Mouse (Mus musculus): ENCODE data around the gene Inhbe. TPM values are rescaled to one million over a fixed set of nuclear protein-coding genes. Genes with fewer than 3 reads are reported as not detected.
A peak's percentile ranks its signal among the peaks of the same experiment; 100 is the strongest.

Inhbe gene
- not detected for total RNA-seq (2022)

DNA sequence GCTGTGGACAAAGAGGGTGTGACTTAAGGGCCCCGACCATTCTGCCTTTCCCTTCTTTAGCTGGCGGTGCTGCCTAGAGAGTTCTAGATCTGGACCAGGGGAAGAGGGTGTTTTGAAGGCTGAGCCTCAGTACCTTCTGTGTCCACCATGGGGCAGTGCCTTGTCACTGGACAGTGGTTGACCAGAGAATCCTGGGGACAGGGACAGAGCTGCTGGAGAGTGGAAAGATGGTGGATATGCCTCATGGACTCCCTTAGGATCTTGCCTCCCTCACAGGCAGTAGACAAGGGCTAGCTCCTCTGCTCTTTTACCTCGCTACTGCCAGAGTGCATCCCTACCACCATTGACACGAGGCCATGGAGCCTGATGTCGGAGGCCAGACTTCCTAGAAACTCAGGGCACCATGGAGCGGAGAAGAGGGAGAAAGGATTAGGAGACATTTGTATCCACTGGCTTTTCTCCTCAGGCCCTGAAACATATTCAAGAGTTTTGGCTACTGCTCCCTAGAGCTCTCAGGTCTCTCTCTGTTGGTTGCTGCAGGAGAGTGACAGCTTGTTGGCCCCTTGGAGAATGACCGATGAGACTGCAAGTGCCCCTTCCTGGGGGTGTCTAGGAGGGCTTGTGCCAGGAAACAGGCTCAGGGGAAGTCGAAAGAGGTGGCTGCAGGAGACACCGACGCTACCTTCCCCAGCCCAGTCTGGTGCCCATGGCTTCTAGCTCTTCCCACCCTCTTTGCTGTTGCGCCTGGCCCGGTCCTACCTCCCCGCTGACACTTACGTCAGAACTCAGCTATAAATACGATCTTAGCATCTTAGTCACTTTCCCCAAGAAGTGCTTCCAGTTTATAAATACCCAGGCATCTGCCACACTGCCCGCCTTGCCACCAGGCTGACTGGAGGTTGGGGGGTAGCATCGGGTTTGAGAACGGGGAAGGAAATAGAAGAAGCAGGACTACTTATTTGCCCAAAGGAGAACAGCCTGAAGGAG is at the start of gene Inhbe:
Gene Inhbe (minus strand): TSS at position 503 of the 987 bp plus-strand sequence.
- DNase-seq (ENCODE audit: low spot score in 2 of 2) = peak in 1 of 2 experiments; percentile 41

- DNase-seq (ENCODE audit: low spot score in 2 of 2) = no peak
Observed at GRCm38 (mm10) chr10:127391774-127392173, 37.6 kb upstream of the Inhbe start.

DNA sequence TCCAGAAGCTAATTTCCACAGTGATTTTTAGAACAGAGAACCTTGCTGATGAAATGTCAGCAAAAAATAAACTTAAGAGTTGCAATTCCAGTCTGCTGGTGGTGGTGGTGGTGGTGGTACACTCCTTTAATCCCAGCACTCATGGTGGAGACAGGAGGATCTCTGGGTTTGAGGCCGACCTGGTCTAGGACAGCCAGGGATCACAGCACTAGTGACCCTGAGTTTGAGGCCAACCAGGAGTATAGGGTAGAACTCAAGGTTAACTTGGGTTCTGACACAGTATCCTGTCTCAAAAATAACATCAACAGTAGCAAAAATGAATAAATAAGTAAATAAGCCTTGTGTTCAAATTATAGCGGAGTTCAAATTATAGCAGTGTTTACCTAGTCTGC is 27.5 kb upstream of the Inhbe start:
- no peak for DNase-seq (ENCODE audit: low spot score in 2 of 2)

GRCm38 (mm10) chr10:127380767-127381742 is 26.8 kb upstream of the Inhbe start:
- peak; percentile 22 to 51 for DNase-seq (ENCODE audit: low spot score in 2 of 2)

GRCm38 (mm10) chr10:127380251-127380691 is 26.1 kb upstream of the Inhbe start, which contains the start of gene R3hdm2:
Gene R3hdm2 (plus strand): TSS chr10:127380327.
- DNase-seq (ENCODE audit: low spot score in 2 of 2) = peak; percentile 84 to 88

GRCm38 (mm10) chr10:127379654-127380053 is 25.4 kb upstream of the Inhbe start:
- no peak for DNase-seq (ENCODE audit: low spot score in 2 of 2)

DNA sequence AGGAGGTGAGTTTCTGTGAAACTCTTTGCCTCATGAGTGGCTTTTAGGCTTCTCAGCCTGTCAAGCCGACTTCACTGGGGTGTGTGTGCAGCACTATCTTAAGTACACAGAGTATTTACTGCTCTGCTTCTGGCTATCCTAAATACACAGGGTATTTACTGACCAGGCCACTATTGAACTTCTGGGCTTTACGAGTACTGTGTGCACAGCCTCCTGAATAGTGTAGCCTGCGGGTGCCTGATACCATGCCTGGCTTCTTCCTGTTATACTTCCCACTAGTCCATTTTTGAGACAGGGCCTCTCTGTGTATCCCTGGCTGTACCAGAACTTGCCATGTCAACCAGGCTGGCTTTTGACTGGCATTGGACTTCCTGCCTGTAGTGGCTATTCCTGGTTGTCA is 23.5 kb upstream of the Inhbe start:
- no peak for DNase-seq (ENCODE audit: low spot score in 2 of 2)

DNA sequence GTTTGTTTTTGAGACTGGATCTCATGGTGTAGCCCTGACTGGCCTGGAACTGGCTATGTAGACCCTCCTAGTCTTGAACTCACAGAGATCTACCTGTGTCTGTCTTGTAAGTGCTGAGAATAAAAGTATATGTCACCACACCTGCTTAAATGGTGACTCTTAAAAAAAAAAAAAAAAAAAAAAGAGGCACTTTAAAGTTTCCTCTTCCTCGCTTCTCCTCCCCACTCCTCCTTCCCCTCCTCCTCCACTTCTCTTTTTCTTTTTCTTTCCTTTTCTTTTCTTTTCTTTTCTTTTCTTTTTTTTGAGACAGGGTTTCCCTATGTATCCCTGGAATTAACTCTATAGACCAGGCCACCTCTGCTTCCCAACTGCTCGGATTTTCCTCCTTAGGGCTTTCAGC is 16.8 kb upstream of the Inhbe start:
- DNase-seq (ENCODE audit: low spot score in 2 of 2) = no peak

GRCm38 (mm10) chr10:127369834-127370820 is 15.9 kb upstream of the Inhbe start, which contains the start of gene Inhbc:
Gene Inhbc (minus strand): TSS chr10:127370431.
- DNase-seq (ENCODE audit: low spot score in 2 of 2) = no peak

DNA sequence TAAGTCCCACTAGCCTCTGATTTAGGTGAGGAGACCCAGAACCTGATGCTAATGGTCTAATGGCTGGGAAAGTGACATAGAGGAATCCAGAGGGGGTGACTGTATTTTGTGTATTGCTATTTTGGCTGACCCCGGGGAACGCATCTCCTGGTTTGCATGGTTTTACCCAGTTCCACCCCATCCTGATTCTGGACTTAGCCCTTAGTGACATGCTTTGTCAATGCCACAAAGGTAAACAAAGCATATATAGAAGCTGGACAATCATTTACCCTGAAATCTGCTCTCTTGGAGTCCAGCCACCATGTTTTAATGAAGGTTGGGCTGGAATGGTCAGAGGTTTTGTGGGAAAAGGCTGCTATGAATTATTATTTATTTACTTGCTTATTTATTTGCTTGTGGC is 14.1 kb upstream of the Inhbe start:
- DNase-seq (ENCODE audit: low spot score in 2 of 2) = no peak

DNA sequence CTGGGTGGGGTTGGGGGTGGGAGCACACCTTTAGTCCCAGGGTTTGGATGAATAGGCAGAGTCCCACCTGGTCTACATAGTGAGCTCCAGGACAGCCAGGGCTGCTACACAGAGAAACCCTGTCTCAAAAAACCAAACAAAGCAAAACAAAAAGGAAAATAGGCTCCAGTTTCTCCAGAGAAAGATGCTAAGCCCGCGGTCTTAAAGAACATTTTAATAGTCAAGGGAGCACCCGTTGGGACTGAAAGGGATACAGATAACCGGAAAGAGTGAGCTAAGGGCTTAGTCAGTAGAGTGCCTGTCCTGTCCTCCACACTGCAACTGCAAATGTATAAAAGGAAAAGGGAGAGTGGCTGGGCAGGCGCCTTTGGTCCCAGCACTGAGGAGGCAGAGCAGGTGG is 12.9 kb upstream of the Inhbe start:
- no peak for DNase-seq (ENCODE audit: low spot score in 2 of 2)

DNA sequence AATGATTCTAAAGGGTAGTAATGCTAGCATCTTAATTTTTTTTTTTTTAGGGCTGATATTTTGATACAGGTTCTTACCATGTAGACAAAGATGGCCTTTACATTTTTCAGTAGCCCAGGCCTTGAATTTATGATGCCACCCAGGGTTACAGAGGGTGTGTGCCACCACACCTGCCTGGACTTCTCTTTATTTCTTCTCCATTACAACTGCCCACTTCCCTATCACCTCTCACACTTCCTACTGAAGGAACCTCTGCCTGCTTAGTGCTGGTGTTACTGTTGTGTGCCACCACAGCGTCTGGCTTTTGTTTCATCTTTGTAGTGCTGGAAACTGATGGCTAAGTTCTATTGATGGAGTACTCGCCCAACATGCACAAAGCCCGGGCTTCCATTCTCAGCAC is 6.5 kb upstream of the Inhbe start:
- DNase-seq (ENCODE audit: low spot score in 2 of 2) = no peak

- DNase-seq (ENCODE audit: low spot score in 2 of 2) = no peak
Observed at GRCm38 (mm10) chr10:127355336-127355735, 1.1 kb upstream of the Inhbe start.

DNA sequence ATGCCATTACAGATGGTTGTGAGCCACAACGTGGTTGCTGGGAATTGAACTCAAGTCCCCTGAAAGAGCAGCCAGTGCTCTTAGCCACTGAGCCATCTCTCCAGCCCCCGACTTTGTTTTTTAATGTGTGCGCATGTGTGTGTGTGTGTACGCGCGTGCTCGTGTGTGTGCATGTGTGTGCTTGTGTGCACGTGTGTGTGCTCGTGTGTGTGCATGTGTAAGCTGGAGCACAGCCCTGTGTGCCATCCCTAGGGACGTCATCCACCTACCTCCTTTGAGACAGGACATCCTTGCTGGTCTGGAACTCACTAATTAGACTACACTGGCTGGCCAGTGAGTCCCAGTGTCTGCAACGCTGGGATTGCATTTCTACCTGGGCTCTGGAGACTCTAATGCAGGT is 1.4 kb downstream of the Inhbe start:
- DNase-seq (ENCODE audit: low spot score in 2 of 2) = no peak

GRCm38 (mm10) chr10:127352187-127352586 is 2.0 kb downstream of the Inhbe start:
- no peak for DNase-seq (ENCODE audit: low spot score in 2 of 2)

GRCm38 (mm10) chr10:127351719-127352118 is 2.5 kb downstream of the Inhbe start:
- no peak for DNase-seq (ENCODE audit: low spot score in 2 of 2)

GRCm38 (mm10) chr10:127351285-127351595 is 3.0 kb downstream of the Inhbe start:
- no peak for DNase-seq (ENCODE audit: low spot score in 2 of 2)

DNA sequence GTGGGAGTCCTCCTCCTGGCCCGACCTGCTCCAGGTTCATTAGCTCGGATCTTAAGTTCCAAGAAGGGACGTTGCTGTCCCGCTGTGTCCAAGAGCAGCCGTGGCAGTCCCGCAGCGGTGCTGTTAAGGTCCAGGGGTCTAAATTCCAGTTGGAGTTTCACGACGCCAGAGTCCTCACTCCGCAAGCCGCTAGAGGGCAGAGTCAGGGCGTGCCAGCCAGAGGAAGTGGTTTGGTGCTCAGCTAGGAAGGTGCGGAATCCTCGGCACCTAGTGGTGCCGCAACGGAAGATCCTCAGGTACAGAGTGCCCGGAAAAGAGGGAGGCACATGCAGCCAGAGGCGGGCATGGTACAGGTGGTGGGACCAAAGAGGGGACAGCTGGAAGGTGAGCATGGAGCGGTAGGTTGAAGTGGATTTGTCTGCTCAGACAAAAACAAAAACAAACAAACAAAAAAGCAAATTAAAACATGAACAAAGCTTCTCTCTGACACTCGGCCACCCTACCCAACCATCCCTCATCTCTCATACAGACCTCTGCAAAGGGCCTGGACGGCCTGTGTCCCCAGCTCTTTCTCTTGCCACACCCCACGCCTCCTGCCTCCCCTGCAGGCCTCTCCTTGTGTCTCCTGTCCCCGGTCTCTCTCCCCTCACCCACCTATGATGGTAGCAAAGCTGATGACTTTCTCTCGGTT is 3.5 kb downstream of the Inhbe start:
- DNase-seq (ENCODE audit: low spot score in 2 of 2) = no peak

DNA sequence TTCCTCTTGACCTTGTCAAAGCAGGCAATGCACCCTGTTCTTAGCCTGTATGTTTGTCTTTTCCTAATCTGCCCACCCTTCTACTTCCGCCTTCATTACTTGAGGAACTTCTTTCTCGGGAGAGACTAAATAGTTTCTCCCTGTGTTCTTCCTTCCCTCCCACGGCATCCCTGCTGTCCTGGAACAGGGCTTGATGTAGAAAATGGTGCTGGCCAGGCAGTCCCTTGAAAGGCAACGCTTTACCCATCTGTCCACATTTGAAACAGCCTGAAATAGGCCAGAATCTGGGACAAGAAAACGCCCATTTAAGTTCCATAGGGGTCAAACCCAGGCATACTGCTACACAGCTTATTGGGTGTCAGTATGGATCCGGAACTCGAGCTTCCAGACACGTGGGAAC is 4.4 kb downstream of the Inhbe start:
- no peak for DNase-seq (ENCODE audit: low spot score in 2 of 2)

GRCm38 (mm10) chr10:127348957-127349356 is 5.3 kb downstream of the Inhbe start:
- DNase-seq (ENCODE audit: low spot score in 2 of 2) = no peak
